Mouse (Mus musculus) cerebral cortex, adult 2 months (tissue): ENCODE measurements around the gene Ier2.

Experiments used
- whole genome bisulfite sequencing: fragments of 180-500 bp; shearing (Covaris S2); methylation state at CpG from one replicate; pipeline ENCODE4 v1.1.7; 2018; 5-methylcytosine and 5-hydroxymethylcytosine counted together

Ier2 gene

DNA sequence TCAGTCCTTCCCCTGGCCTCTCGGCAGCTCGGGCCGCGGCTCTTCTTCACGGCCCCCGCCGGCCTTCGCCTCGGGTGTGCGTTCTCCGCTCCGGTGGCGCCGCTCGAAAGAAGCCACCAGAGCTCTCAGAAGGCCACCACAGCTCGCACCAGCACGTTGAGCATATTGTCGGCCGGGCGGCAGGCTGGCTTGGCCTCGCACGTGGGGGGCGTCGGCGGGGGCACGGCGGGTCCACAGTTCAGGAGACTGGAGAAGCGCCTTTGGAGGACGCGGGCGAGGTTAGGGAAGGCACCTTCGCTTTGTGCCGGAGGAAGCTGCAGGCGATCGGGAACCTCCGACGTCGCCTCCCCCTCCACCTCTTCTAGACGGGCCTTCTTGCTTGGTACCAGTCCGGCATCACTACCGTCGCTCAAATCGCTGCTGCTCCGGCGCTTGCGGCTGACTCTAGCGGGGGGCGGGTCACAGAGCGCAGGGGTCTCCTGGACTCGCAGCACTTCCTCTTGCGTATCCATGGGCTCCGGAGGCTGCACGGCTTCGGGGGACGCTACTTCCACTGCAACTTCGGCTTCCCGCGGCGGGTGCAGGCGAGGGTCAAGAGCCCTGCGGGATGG, 586 bp downstream of the Ier2 start:
- WGBS: 1% methylated on average over 61 of the region's 61 CpGs

DNA sequence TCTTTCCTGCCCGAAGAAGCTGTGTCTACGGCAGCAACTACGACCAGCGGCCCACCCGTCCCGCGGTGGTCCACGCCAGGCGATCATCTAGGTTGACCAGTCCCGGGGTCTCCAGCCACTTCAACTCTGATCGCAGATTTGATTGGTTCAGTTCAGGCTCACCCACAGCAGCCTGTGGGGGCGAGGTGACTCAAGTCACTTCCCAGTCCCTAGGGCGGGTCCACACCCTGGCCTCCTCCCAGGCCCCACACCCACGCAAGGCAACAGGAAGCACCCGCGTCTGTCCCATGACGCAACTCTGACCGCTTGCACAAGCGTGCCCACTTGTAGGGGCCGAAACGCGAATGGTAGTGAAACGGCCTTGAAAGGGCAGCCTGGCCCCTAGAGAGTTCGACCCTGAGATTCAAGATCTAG, 1.2 kb downstream of the Ier2 start:
- WGBS: 4% methylated on average over 24 of the region's 24 CpGs

DNA sequence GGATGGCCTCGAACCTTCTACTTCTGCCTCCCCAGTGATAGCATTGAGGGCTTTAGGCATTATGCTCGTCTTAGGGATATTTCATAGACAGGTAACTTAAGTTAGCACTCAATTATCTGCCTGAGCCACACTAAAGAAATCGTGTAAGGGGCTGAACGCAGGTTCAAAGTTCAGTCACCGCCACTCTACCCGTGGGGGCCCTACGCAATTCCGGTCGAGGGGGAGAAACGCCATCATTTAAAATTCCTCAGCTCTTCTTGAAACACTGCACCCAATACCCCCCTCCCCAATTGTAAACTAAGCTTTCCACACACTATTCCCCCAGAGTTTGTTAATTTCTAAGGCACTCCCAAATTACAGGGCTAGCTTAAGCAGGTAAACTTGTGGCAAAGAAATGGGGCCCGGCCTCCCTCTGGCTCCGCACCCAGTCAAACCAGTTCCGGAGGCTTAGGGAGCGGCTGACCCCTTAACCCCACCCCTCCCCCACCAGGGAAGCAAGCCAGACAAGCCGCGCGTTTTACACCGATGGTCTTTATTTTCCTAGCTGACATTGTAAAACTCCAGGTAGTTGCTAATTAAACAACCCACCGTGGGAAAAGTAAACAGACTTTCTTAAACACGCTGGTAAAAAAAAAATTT, 1.7 kb downstream of the Ier2 start:
- WGBS: 15% methylated on average over 20 of the region's 20 CpGs

DNA sequence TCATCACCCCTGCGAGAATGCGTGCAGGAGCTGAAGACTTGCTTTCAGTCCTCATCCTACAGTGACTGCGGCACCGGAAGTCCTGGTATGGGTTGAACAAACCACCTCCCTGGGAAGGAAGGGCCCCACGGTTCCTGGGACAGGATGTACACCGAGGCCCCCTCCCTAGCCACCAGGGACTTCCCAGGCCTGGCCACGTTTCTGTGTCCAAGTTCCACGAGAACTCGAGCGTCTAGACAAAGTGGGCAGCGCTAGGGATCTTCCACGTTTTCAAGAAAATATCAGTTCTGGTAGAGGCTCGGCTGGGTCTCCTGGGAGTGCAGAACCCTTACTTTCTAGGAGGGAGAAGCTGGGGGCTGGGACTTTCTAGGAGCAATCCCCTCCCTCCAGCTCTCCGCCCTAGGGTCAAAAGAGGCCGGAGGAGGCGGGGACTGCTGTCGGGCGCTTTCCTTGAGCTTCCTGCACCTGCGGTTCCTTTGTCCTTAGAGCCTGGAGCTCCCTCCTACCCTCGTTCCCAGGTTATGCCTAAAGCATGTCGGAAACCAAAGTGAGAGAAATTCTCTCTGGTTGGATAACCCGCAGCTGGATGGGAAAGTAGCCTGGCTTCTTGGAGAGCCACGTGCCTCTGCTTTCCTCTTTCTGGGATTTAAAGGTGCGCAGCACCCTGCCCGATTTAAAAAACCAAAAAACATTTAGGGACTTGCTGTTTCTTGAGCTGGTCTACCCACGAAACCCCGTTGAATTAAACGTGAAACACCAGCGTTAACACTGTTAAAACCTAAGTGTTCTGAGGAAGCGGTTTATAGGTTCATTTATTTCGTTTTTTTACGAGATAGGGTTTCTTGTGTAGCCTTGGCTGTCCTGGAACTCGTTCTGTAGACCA, 2.5 kb downstream of the Ier2 start:
- WGBS: 32% methylated on average over 33 of the region's 33 CpGs

DNA sequence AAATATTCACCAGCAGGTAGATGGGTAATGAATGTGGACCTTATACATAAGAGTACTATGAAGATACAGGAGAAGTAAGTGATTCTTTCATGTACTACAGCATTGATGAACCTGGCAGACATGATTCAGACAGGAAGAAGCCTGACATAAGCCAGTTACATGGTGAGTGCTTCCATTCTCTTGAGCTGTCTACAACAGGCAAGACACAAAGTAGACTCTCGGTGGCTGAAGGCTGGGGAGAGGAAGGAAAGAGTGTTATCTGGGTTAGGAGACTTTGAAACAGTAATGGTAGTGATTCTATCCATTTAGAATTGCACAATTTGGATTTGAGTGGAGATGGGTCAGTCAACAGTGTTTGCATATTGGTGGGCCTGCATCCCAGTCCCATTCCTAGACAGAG, 3.7 kb downstream of the Ier2 start:
- 83% methylated on average over 1 of the region's 1 CpGs for WGBS

DNA sequence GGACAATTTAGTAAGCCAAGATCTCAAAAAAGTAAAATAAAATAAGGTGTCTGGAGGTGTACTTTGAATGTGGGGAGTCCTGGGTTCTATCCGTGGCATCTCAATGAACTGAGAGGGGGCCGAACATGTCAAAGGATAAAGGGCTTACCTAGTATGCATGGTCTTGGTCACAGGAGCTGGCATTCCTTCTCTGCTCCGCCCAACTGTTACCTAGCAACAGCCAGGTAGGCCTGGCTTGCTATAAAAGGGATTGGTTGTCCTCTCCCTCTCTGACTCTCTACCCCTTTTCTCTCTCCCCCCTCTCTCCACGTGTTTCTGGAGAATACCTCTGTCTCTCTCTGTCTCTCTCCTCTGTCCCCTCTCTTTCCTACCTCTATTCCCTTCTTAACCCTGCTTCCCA, 5.0 kb downstream of the Ier2 start:
- 85% methylated on average over 4 of the region's 4 CpGs for WGBS

DNA sequence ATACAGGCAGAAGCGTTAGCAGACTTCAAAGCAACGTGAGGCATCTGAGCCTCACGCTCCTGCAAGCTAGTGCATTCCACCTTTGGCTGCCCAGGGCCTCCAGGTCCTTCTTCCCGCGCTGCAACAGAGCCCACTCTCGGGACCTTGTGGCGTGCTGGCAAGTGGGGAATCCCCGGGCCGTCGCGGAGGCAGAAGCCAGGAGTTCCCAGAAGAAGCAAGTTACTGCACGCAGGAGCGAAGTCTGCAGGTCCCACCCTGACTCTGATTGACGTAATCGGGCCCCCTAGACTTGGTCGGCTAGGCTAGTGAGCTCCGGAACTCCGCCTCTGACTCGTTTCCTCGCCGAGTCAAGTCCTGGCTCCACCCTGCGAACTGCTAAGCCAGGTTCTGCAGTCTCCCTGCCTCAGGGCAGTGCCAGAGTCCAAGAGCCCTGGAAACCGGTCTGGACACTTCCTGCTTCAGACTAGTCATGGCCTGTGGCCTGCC, 6.0 kb downstream of the Ier2 start:
- 23% methylated on average over 23 of the region's 23 CpGs for WGBS

DNA sequence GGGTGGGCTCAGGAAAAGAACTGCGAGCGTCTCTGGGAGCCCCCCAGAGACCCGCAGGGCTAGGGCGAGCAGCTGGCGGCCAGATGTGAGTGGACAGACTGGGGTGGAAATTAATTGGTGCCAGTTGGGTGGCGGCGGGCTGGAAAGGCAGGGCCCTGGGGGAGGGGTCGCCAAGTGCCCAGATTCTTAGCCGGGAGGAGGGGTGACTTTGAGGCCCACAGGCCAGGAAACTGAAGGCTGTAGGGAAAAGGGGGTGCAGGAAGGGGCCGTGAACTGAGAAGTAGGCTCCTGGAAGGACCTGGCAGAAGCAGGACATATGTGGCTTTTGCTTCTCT, 6.5 kb downstream of the Ier2 start:
- 21% methylated on average over 10 of the region's 10 CpGs for WGBS

DNA sequence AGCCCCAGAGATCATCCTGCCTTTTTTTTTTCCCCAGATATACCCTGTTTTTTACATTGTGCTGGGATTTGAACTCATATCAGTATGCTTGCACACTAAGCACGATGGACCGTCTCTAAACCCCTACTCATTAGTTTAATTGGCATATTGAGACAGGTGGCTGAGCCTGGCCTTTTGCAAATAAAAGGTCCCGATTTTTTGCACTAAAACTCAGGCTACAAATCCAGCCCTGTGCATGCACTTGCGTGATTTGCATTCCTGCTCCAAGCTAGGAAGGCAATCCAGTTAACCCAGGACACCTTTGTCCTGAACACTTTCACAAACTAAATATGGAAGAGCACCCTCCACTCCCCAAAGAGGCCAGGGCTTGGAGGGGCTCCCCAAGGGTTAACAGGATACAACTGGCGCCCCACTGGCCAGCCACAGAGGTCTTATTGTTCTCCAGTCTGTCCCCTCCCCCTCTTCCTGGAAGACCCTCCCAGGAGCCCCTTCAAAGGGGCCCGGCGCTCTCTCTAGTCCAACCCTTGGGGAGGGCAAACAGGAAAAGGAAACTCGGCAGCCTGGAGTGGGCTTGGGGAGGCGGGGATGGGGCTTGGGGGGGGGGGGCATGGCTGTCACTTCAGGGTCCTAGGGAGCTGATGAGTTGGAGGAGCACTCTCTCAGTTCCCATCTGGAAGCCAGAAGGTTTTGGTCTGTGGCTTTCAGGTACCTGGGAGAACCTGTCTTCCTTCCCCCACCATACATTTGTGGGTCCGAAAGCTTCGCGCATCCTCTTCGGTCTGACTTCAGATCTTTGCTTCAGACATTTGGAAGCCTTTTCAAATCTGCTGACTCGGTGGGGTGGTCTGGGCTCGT, 7.1 kb downstream of the Ier2 start:
- WGBS: 31% methylated on average over 15 of the region's 15 CpGs

DNA sequence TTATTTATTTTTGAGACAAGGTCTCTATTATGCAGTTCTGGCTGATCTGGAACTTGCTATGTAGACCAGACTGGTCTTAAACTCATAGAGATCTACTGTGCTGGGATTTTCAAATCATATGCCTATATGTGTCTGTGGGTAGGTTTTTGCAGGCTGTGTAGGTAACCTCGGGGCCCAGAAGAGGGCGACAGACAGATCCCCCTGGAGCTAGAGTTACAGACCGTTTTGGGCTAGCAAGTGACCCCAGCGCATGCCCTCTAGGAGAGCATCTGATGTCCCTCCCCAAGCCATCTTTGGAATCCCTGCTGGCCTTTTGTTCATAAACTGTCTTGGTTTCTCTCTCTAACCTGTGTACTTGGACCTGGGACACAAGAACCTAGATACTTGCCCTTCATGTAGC, 8.1 kb downstream of the Ier2 start:
- 51% methylated on average over 4 of the region's 4 CpGs for WGBS

DNA sequence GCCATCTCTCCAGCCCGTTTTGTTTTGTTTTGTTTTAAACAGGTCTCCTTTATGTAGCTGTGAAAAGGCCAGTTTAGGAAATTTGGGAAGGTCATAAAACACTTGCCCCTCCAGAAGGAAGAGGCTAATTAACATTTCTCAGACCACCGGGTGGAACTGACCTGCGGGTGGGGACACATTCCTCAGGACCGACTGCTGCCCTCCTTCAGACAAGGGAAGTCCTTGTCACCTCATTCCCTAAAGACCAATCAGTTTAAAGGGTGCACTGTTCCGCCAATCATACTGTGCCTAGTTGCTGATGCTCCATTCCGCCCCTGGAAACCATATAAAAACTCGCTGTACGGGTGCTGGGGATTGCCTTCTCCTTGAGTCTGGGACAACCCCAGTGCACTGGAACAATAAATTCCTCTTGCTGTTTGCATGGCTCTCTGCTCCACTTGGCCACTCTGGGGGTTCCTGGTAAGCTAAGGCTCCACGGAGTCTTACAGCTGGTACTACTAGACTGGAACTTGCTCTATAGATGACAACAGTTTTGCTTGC, 9.5 kb downstream of the Ier2 start:
- 65% methylated on average over 9 of the region's 9 CpGs for WGBS

DNA sequence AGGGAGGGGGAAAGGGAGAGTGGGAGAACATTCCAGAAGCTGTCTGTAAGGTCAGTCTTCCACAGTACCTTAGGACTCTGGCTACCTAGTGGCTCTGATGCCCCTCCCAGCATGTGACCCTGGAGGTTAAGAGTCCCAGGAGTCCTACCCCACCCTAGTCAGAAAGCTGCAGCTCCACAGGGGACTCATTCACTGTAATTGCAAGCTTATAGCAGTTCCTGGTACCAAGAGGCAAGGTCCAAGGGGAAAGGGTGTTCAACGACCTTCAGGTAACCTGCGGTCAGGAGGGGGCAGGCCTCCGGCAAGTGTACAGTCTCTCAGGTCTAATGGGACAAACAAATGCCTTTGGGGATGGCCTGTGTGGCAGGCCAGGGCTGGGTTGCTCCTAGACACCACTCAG, 12.4 kb downstream of the Ier2 start:
- 62% methylated on average over 3 of the region's 3 CpGs for WGBS

DNA sequence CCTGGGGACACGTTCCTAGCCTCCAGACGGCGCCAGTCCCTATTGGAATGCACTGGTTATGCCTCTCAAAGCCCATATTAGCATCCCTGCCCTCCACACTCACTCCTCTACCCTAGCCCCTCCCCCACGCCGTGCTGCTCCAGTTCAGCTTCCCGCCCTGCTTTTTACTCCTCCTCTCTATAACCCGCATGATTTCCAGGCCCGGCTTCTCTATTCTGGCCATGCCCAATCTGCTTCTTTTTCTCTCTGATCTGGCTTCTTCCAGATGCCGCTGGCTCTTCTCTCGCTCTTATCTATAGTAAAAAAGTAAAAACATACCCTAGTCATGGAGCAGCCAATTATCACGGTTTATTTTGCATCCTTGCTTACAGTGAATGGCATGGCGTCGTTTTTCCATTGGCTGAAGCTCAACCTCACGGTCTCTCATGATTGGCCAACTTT, 15.2 kb downstream of the Ier2 start:
- WGBS: 3% methylated on average over 14 of the region's 14 CpGs

DNA sequence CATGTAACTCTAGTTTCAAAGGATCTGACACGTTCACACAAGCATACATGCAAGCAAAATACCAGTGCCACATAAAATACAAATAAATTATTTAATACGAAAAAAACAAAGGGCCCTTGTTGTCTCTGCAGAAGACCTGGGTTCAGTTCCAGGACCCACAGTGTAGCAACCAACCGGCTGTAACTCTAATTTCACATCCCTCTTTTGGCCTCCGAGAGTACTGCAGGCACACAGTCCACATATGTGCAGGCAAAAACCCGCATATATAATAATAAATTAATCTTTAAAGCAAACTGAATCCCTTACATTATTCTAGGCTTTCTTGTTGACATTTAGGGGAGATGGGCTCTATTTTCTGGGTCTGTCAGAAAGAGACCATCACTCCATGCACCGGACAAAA, 15.9 kb downstream of the Ier2 start:
- 55% methylated on average over 6 of the region's 6 CpGs for WGBS

DNA sequence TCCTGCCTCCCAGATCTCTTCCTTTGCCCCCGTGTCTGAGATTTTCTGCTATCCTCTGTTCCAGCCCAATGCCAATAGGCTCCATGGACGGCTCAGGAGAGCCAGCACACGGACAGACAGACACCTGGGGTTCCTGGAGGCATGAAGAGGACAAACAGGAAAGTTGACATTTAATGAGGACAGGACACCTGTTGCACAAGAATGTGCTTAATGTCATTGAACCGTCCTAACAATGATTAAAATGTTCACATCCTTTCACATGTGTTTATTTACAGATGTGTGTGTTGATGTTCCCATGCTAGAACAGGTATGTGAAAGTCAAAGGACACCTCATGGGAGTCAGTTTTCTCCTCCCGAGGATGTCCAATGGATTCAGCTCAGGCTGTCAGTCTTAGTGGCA, 19.6 kb downstream of the Ier2 start:
- 75% methylated on average over 5 of the region's 5 CpGs for WGBS

DNA sequence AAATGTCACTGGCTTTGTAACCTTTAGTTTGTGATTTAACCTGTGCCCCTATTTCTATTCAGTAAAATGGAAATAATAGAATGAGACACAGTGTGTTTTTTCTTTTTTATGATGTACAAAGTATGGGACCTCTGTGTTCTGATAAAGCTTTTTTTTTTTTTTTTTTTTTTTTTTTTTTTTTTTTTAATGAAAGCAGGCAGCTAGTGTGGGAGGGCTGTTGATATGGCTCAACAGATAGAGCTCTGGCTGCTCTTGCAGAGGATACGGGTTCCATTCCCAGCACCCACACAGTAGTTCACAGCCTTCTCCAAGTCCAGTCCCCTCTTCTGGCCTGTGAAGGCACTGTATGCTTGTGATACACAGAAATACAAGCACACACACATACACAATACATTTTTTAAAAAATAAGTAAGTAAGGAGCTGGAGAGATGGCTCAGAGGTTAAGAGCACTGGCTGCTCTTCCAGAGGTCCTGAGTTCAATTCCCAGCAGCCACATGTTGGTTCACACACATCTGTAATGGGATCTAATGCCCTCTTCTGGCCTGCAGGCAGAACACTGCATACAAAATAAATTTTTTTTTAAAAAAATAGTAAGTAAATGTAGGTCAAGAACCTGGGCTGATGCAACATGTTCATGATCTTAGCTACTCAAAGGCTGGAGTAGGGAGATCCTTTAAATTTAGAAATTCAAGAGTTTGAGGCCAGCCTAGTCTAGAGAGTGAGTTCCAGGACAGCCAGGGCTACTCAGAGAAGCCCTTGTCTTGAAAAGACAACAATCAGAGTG, 20.9 kb downstream of the Ier2 start:
- WGBS: 61% methylated on average over 1 of the region's 1 CpGs

DNA sequence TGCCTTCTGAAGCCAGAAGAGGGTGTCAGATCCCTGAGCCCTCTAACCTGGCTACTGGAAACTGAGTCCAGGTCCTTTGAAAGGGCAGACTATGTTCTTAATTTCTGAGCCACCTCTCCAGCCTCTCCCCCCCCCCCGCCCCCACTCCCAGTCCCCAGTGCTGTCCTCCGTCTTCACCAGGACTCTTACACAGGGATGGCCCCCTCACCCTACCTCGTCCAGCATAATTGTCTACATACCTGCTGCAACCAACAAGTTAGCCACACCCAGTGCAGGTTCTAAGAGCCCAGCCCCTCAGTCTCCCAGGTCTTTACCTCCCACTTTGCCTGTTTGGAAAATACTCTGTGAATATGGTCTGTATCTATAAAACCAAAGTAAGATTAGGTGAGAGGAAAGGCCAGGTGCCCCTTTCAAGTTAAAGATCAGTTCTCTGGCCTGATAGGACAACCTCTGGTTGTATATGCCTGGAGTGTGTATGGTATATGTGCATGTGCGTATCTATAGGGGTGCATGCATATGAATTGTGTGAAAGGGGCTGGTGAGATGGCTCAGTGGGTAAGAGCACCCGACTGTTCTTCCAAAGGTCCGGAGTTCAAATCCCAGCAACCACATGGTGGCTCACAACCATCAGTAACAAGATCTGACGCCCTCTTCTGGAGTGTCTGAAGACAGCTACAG, 21.9 kb downstream of the Ier2 start:
- WGBS: 78% methylated on average over 7 of the region's 7 CpGs

DNA sequence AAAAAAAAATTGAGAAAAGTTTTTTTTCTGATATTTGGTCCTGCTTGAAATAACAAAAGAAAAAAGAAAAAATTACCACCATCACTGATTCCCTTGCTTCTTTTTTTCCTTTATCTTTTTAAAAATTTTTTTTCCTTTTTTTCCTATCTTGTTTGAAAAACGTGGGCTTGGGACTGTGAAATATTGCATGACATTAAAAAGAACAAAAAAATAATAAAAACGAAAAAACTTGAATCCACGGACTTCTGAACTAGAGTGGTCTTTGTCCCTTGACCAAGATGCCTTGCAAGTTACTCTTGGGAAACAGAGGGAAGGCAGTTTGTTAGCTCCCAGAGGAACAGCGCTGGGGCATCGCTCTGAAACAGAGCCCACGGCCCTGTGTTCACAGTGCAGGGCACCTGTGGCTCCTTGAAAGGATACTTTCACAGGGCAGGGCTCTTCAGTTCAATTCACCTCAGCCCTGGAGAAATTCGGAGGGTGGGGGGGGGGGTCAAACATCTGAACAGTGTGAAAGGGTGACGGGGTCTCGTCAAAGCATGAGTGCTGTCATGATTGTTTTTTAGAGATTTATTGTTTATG, 22.6 kb downstream of the Ier2 start:
- 32% methylated on average over 9 of the region's 9 CpGs for WGBS

DNA sequence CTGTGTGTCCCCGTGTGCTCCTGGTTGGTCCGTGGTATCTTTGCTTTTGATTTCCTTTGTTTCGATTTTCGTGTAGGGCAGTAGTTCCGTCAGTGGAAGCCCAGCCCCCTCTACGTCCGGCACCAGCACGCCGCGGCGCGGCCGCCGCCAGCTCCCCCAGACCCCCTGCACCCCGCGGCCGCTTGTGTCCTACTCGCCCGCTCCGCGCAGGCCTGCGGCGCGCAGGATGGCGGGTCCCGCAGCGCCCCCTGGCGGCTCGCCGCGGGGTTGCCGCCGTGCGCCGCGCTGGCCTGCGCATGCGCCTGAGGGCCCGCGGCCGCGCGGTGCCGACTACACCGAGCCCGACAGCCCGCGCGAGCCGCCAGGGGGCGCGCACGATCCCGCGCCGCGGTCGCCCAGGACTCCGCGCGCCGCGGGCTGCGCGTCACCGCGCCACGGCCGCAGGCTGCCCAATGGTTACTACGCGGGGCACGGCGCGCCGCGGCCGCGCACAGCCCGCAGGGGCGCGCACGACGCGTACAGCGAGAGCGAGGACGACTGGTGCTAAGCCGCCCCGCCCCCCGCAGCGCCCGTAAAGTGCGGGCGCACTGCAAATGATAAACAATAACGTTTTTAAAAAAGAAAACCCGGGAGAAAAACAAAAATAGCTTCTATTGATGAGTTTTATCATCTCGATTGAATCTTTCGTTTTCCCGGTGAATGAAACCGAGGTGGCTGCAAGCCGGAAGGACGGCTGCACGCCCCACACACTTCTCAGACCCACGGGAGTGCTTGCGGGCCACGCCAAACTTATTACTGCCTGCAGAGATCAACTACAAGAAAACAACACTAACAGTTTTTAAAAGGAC, 23.3 kb downstream of the Ier2 start:
- WGBS: 1% methylated on average over 106 of the region's 106 CpGs
